Mouse (Mus musculus): ENCODE results near the gene Krtap1-5. TPM values are rescaled to one million over a fixed set of nuclear protein-coding genes. Genes with fewer than 3 reads are reported as not detected.

Krtap1-5 gene
- polyA plus RNA-seq, 1 experiment from 2014 or later = not detected

Other genes with a start within 250 kb of the Krtap1-5 start
- gene Krt26, start 243.1 kb downstream of the Krtap1-5 start, polyA plus RNA-seq (2016; fragmentation: Nextera tagmentation; extraction: Ambion mirVana) = 0.23 TPM in 1 of 2 replicates, not detected in the other
- not detected in 2 replicates for gene Krt27, start 229.9 kb downstream of the Krtap1-5 start, polyA plus RNA-seq (2016; fragmentation: Nextera tagmentation; extraction: Ambion mirVana)
- 0.30 and 0.40 TPM in 2 replicates for gene Krt28, start 206.1 kb downstream of the Krtap1-5 start, polyA plus RNA-seq (2016; fragmentation: Nextera tagmentation; extraction: Ambion mirVana)
- gene Krt10, start 191.7 kb downstream of the Krtap1-5 start, polyA plus RNA-seq (2016; fragmentation: Nextera tagmentation; extraction: Ambion mirVana) = 32.2 and 36.1 TPM in 2 replicates
- not detected in 2 replicates for gene Krt12, start 158.8 kb downstream of the Krtap1-5 start, polyA plus RNA-seq (2016; fragmentation: Nextera tagmentation; extraction: Ambion mirVana)
- gene Krt20, start 142.9 kb downstream of the Krtap1-5 start, polyA plus RNA-seq (2016; fragmentation: Nextera tagmentation; extraction: Ambion mirVana) = 0.20 and 0.38 TPM in 2 replicates
- not detected in 2 replicates for gene Krt23, start 87.9 kb downstream of the Krtap1-5 start, polyA plus RNA-seq (2016; fragmentation: Nextera tagmentation; extraction: Ambion mirVana)
- not detected in 2 replicates for gene Krt39, start 59.7 kb downstream of the Krtap1-5 start, polyA plus RNA-seq (2016; fragmentation: Nextera tagmentation; extraction: Ambion mirVana)
- not detected in 2 replicates for gene Krt40, start 37.9 kb downstream of the Krtap1-5 start, polyA plus RNA-seq (2016; fragmentation: Nextera tagmentation; extraction: Ambion mirVana)
- gene Krtap3-3, start 30.2 kb downstream of the Krtap1-5 start, polyA plus RNA-seq (2016; fragmentation: Nextera tagmentation; extraction: Ambion mirVana) = not detected in 2 replicates
- gene Krtap3-2, start 24.2 kb downstream of the Krtap1-5 start, polyA plus RNA-seq (2016; fragmentation: Nextera tagmentation; extraction: Ambion mirVana) = not detected in 2 replicates
- gene Gm11939, start 21.6 kb downstream of the Krtap1-5 start, polyA plus RNA-seq (2016; fragmentation: Nextera tagmentation; extraction: Ambion mirVana) = not detected in 2 replicates
- not detected in 2 replicates for gene Krtap3-1, start 14.4 kb downstream of the Krtap1-5 start, polyA plus RNA-seq (2016; fragmentation: Nextera tagmentation; extraction: Ambion mirVana)
- gene Krtap1-4, start 2.6 kb upstream of the Krtap1-5 start, polyA plus RNA-seq (2016; fragmentation: Nextera tagmentation; extraction: Ambion mirVana) = not detected in 2 replicates
- not detected in 2 replicates for gene Krtap1-3, start 10.3 kb upstream of the Krtap1-5 start, polyA plus RNA-seq (2016; fragmentation: Nextera tagmentation; extraction: Ambion mirVana)
- not detected in 2 replicates for gene Krtap9-3, start 17.1 kb upstream of the Krtap1-5 start, polyA plus RNA-seq (2016; fragmentation: Nextera tagmentation; extraction: Ambion mirVana)
- not detected in 2 replicates for gene Gm11938, start 22.3 kb upstream of the Krtap1-5 start, polyA plus RNA-seq (2016; fragmentation: Nextera tagmentation; extraction: Ambion mirVana)
- gene Gm11937, start 29.2 kb upstream of the Krtap1-5 start, polyA plus RNA-seq (2016; fragmentation: Nextera tagmentation; extraction: Ambion mirVana) = not detected in 2 replicates
- gene Krtap2-4, start 33.8 kb upstream of the Krtap1-5 start, polyA plus RNA-seq (2016; fragmentation: Nextera tagmentation; extraction: Ambion mirVana) = not detected in 2 replicates
- gene Gm11562, start 39.4 kb upstream of the Krtap1-5 start, polyA plus RNA-seq (2016; fragmentation: Nextera tagmentation; extraction: Ambion mirVana) = not detected in 2 replicates
- gene Krtap4-1, start 47.2 kb upstream of the Krtap1-5 start, polyA plus RNA-seq (2016; fragmentation: Nextera tagmentation; extraction: Ambion mirVana) = not detected in 2 replicates
- not detected in 2 replicates for gene Krtap4-2, start 54.1 kb upstream of the Krtap1-5 start, polyA plus RNA-seq (2016; fragmentation: Nextera tagmentation; extraction: Ambion mirVana)
- gene Krtap4-7, start 63.1 kb upstream of the Krtap1-5 start, polyA plus RNA-seq (2016; fragmentation: Nextera tagmentation; extraction: Ambion mirVana) = not detected in 2 replicates
- gene Gm11555, start 69.2 kb upstream of the Krtap1-5 start, polyA plus RNA-seq (2016; fragmentation: Nextera tagmentation; extraction: Ambion mirVana) = not detected in 2 replicates
- not detected in 2 replicates for gene Gm11563, start 77.9 kb upstream of the Krtap1-5 start, polyA plus RNA-seq (2016; fragmentation: Nextera tagmentation; extraction: Ambion mirVana)
- not detected in 2 replicates for gene Krtap4-6, start 84.9 kb upstream of the Krtap1-5 start, polyA plus RNA-seq (2016; fragmentation: Nextera tagmentation; extraction: Ambion mirVana)
- gene Gm14190, start 109.7 kb upstream of the Krtap1-5 start, polyA plus RNA-seq (2016; fragmentation: Nextera tagmentation; extraction: Ambion mirVana) = not detected in 2 replicates
- not detected in 2 replicates for gene Gm14180, start 153.3 kb upstream of the Krtap1-5 start, polyA plus RNA-seq (2016; fragmentation: Nextera tagmentation; extraction: Ambion mirVana)
- not detected in 2 replicates for gene Gm11595, start 191.9 kb upstream of the Krtap1-5 start, polyA plus RNA-seq (2016; fragmentation: Nextera tagmentation; extraction: Ambion mirVana)
- gene Krtap4-8, start 199.7 kb upstream of the Krtap1-5 start, polyA plus RNA-seq (2016; fragmentation: Nextera tagmentation; extraction: Ambion mirVana) = not detected in 2 replicates
- not detected in 2 replicates for gene Krtap4-9, start 204.2 kb upstream of the Krtap1-5 start, polyA plus RNA-seq (2016; fragmentation: Nextera tagmentation; extraction: Ambion mirVana)
- gene Gm11596, start 212.5 kb upstream of the Krtap1-5 start, polyA plus RNA-seq (2016; fragmentation: Nextera tagmentation; extraction: Ambion mirVana) = not detected in 2 replicates
- not detected in 2 replicates for gene Gm11569, start 217.9 kb upstream of the Krtap1-5 start, polyA plus RNA-seq (2016; fragmentation: Nextera tagmentation; extraction: Ambion mirVana)
- gene Gm11554, start 223.4 kb upstream of the Krtap1-5 start, polyA plus RNA-seq (2016; fragmentation: Nextera tagmentation; extraction: Ambion mirVana) = not detected in 2 replicates
- not detected in 2 replicates for gene Krtap4-13, start 228.9 kb upstream of the Krtap1-5 start, polyA plus RNA-seq (2016; fragmentation: Nextera tagmentation; extraction: Ambion mirVana)
- not detected in 2 replicates for gene Gm11564, start 234.7 kb upstream of the Krtap1-5 start, polyA plus RNA-seq (2016; fragmentation: Nextera tagmentation; extraction: Ambion mirVana)